Mouse (Mus musculus) layer of hippocampus, postnatal 36 days (tissue): ENCODE results near the gene Sap18b. TPM values are rescaled to one million over a fixed set of nuclear protein-coding genes. Genes with fewer than 3 reads are reported as not detected.

Source experiments
- total RNA-seq, 2 experiments: library from RNA; stranded (reverse); gene quantifications; 2 replicates each; pipeline ENCODE4 v1.2.3; 2021

The Sap18b gene
- total RNA-seq, 2 experiments from 2014 or later, result 129 to 132 TPM

Other genes starting within 250 kb of the Sap18b start
- not detected for gene Prss54, start 249.0 kb upstream of the Sap18b start, total RNA-seq
- 1 to 10 TPM; 1.6 to 1.8 TPM for gene Gins3, start 191.9 kb upstream of the Sap18b start, total RNA-seq
- gene Ndrg4, start 148.4 kb upstream of the Sap18b start, total RNA-seq, result 1,000 to 10,000 TPM; 1,402 to 1,427 TPM
- 10 to 100 TPM; 19.5 to 21.1 TPM for gene Setd6, start 109.5 kb upstream of the Sap18b start, total RNA-seq
- gene Cnot1, start 17.9 kb upstream of the Sap18b start, total RNA-seq, result 100 to 1,000 TPM; 125 to 150 TPM
- gene Slc38a7, start 28.2 kb downstream of the Sap18b start, total RNA-seq, result 10 to 100 TPM; 30.7 to 31.4 TPM
- gene Got2, start 63.2 kb downstream of the Sap18b start, total RNA-seq, result 100 to 1,000 TPM; 214 to 219 TPM